Mouse (Mus musculus) liver, adult 2 months (tissue): ENCODE data around the gene Taf13. TPM values are rescaled to one million over a fixed set of nuclear protein-coding genes. Genes with fewer than 3 reads are reported as not detected.

ENCODE experiments used
- DNase-seq: peaks from one replicate; pipeline ENCODE4 v3.0.0-alpha.2; 2011; ENCODE audit warnings: low read depth, low spot score; ENCODE audit errors: extremely low read depth
- H3K27ac ChIP-seq: fragments of 200-500 bp; replicated peaks from 2 replicates; pipeline ENCODE4 v1.5.1; 2012; ENCODE audit warnings: low read depth, mild to moderate bottlenecking, control low read depth, inconsistent platforms, low read length; ENCODE audit not compliant: insufficient read depth
- H3K27me3 ChIP-seq: fragments of 200-500 bp; 2 replicates; pipeline ENCODE4 v1.6.1; 2012; ENCODE audit warnings: mild to moderate bottlenecking, moderate library complexity, low read length, inconsistent platforms; ENCODE audit not compliant: control insufficient read depth, insufficient read depth
- H3K36me3 ChIP-seq: fragments of 200-500 bp; 2 replicates; pipeline ENCODE4 v1.6.1; 2012; ENCODE audit warnings: low read length, inconsistent platforms; ENCODE audit not compliant: control insufficient read depth, insufficient read depth
- H3K4me1 ChIP-seq: fragments of 200-500 bp; 2 replicates; pipeline ENCODE4 v1.6.1; 2011; ENCODE audit warnings: low read length; ENCODE audit not compliant: control insufficient read depth, insufficient read depth
- H3K4me3 ChIP-seq: fragments of 200-500 bp; 2 replicates; pipeline ENCODE4 v1.5.1; 2011; ENCODE audit warnings: low read depth, mild to moderate bottlenecking, control low read depth, low read length, moderate library complexity; ENCODE audit not compliant: insufficient read depth
- H3K79me2 ChIP-seq: fragments of 200-500 bp; 2 replicates; pipeline ENCODE4 v1.6.1; 2012; ENCODE audit warnings: inconsistent platforms, mild to moderate bottlenecking, low read length, moderate library complexity; ENCODE audit not compliant: control insufficient read depth, insufficient read depth
- H3K9ac ChIP-seq: fragments of 200-500 bp; 2 replicates; pipeline ENCODE4 v1.6.1; 2012; ENCODE audit warnings: low read depth, mild to moderate bottlenecking, control low read depth, inconsistent platforms, low read length
- CTCF ChIP-seq: fragments of 200-500 bp; IDR thresholded peaks from 2 replicates; pipeline ENCODE4 v1.5.1; 2011; ENCODE audit warnings: low read depth, low read length, control low read depth
- POLR2A ChIP-seq: fragments of 200-500 bp; IDR thresholded peaks from 2 replicates; pipeline ENCODE4 v1.6.1; 2011; ENCODE audit warnings: low read length, control low read depth; ENCODE audit not compliant: insufficient read depth; ENCODE audit errors: extremely low read depth
- WGBS: fragments of 180-500 bp; shearing (Covaris S2); methylation state at CpG from one replicate; pipeline ENCODE4 v1.1.7; 2018; 5-methylcytosine and 5-hydroxymethylcytosine counted together
- polyA plus RNA-seq: library from polyadenylated mRNA; depleted of rRNA; stranded (reverse); fragments of >200 nt; gene quantifications from 2 replicates; pipeline ENCODE4 v1.2.3, GENCODE M21; 2012
- total RNA-seq: library from RNA; depleted of rRNA; stranded (reverse); fragments of >200 nt; gene quantifications from 2 replicates; pipeline ENCODE4 v1.2.3, GENCODE M21; 2014

Gene Taf13
- total and polyA plus RNA-seq, 2 experiments: 2.5 to 9.9 TPM

DNA sequence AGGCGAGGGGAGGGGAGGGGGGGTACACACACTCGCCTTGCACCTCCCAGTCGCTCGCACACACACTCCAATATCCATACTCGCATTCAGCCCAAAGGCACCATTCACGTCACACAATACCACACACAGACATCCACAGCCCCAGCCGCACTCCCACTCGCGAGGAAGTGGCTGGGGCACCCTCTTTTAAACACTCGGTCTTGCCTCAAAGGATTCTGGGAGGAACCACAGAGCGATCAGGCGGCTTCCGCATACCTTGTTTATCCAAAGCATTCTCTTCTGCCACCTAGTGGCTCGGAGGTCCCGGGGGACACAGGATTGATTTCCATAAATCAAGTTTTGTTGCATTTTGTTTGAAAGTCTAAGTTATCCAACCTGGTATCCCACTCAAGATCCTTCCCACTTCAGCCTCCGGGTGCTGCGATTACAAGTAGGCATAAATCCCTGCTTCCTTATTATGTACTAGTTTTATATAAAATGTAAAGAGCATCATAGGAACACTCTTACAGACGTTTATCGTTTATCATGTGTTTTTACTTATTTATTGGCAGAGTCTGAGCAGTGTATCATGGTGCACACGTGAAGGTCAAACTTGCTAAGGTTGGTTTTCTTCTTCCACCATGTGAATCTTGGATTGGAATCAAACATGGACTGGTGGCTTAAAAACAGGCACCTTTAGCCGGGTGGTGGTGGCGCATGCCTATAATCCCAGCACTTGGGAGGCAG is 16.7 kb upstream of the Taf13 start:
- Histone ChIP-seq H3K4me3 (peak overlapping the region; percentile 77), H3K36me3 (peaks cover 12% of the 10 kb centered on the region; the same call in 1 of the 2 replicates), H3K4me1 (no peaks in the 10 kb centered on the region), H3K79me2 (no peaks in the 10 kb centered on the region), H3K27me3 (no peaks in the 10 kb centered on the region), H3K27ac (peak overlapping the region; percentile 42), H3K9ac (peak overlapping the region; percentile 88)
- 17% methylated on average over 22 of the region's 22 CpGs for WGBS
- TF ChIP-seq CTCF (peak; percentile 81), POLR2A (peak; percentile 100)
- DNase-seq: peak; percentile 91

DNA sequence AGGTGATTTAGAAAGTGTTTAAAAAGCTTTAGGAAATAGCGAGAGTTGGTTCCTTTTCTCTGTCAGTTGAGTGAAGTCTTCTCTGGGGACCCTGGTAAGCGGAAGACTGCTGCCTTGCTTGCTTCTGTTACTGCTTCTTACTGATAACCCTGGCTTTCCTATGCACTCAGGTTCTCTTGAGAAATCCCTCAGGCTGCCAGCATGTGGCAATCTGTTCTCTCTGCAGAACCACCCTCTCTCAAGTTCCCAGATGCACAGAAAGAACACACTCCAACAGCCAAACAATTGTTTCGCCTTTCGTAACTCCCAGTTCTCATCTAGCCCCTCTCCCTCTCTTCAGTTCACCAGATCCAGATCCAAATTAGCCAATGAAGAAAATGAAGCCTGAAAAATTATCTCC is 13.6 kb upstream of the Taf13 start:
- WGBS: 96% methylated on average over 4 of the region's 4 CpGs

DNA sequence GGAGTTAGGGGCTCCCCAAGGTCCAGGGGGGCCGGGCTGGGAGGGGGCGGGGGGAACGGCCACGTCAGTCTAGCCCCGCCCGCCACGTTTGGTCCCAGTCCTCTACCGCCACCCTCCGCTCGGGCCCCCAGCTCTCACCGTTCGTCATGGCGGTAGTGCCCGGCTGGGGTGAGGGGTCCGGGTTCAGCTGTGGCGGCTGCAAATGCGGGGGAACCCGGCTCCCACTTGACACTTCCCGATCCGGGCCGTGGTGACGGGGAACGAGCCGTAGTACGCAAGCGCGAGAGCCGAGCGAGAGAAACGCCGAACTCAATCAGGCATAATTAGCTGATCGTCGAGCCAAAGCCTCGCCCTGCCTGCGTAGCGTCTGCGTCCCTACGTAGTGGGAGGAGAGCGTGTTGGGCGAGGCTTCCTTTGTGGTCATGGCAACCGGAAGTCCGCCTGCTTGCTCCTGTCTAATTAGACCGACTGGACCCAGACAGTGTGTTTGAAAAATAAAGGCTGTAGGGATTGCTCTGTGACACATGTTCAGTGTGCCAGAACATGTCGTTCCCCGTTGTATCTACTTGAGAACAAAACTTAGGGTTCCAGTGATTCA is 9.3 kb upstream of the Taf13 start, which contains the start of gene Tmem167b:
Gene Tmem167b, minus strand, starts transcription at position 334 of the 598 bp plus-strand sequence.
- TF ChIP-seq CTCF (no peak), POLR2A (0 out of 2 replicates have a peak, but pooled peaks have one; percentile 22)
- H3K4me1 ChIP-seq: peaks cover 6% of the 10 kb centered on the region; the same call in 1 of the 2 replicates
- peaks cover 2% of the 10 kb centered on the region; the same call in 1 of the 2 replicates for H3K79me2 ChIP-seq
- H3K36me3 ChIP-seq: peaks cover 15% of the 10 kb centered on the region; the same call in 1 of the 2 replicates
- H3K27ac ChIP-seq: peak within 1 kb of the TSS; percentile 93
- peak within 1 kb of the TSS; percentile 96 for H3K9ac ChIP-seq
- no peaks in the 10 kb centered on the region for H3K27me3 ChIP-seq
- peak within 1 kb of the TSS; percentile 90 for H3K4me3 ChIP-seq
- WGBS: under 1% methylated on average over 45 of the region's 45 CpGs
- peak; percentile 97 for DNase-seq

More for the DNA sequence above, 13.6 kb upstream of the Taf13 start:
- DNase-seq: no peak
- H3K4me3 ChIP-seq: no peak overlapping the region
- H3K9ac ChIP-seq: no peak overlapping the region
- H3K79me2 ChIP-seq: peaks cover 2% of the 10 kb centered on the region; the same call in 1 of the 2 replicates
- TF ChIP-seq POLR2A (no peak), CTCF (no peak)
- peaks cover 15% of the 10 kb centered on the region; the same call in 1 of the 2 replicates for H3K36me3 ChIP-seq
- H3K4me1 ChIP-seq: peaks cover 4% of the 10 kb centered on the region; the same call in 1 of the 2 replicates
- no peak overlapping the region for H3K27ac ChIP-seq
- H3K27me3 ChIP-seq: no peaks in the 10 kb centered on the region

DNA sequence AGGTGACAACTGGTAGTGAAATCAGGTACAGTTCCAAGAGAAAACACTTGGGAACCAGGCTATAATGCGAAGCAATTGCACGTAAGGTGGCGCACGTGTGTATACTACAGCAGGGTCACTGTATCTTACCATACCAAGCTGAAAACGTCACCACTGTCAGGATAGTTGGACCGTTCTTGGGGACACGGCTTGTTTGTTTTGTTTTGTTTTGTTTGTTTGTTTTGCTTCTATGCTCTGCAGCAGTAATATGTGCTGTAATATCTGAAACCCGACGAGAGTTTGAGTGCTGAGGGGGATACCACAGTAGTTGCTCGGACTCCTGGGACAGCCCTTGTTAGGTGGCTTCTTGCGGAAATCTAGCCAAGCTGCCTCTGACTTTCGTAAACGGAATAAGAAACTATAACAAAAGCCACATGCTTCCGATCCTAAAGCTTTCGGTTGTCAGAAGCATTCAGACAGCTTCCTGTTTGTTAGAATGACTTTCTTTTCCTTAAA is 8.7 kb upstream of the Taf13 start:
- H3K27me3 ChIP-seq: no peaks in the 10 kb centered on the region
- H3K9ac ChIP-seq: peak overlapping the region; percentile 66
- H3K79me2 ChIP-seq: peaks cover 2% of the 10 kb centered on the region; the same call in 1 of the 2 replicates
- H3K36me3 ChIP-seq: peaks cover 14% of the 10 kb centered on the region; the same call in 1 of the 2 replicates
- H3K4me3 ChIP-seq: peak overlapping the region; percentile 45
- peaks cover 6% of the 10 kb centered on the region; the same call in 1 of the 2 replicates for H3K4me1 ChIP-seq
- DNase-seq: no peak
- 7% methylated on average over 15 of the region's 15 CpGs for WGBS
- peak overlapping the region; percentile 64 for H3K27ac ChIP-seq
- no peak for TF ChIP-seq POLR2A
- TF ChIP-seq CTCF: no peak

DNA sequence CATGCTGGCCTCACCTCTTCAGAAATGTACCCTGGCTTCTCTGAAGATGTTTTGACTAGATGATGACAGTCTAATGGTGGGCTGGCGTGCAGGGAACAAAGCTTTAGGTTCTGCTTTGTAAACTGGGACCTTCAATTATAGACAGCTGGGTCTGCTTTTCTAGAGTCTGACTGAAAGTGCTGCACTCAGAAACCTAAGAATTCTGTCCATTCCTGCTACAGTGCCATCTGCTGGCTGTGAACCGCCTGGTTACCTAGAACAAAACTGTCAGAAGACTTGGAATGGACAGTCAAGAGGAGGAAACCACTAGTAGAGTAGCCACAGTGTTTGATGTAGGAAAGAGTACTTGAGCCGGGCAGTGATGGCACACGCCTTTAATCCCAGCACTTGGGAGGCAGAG is 8.2 kb upstream of the Taf13 start:
- Histone ChIP-seq H3K4me1 (peaks cover 6% of the 10 kb centered on the region; the same call in 1 of the 2 replicates), H3K79me2 (peaks cover 2% of the 10 kb centered on the region; the same call in 1 of the 2 replicates), H3K36me3 (peaks cover 9% of the 10 kb centered on the region; the same call in 1 of the 2 replicates), H3K9ac (peak overlapping the region; percentile 66), H3K27ac (peak overlapping the region; percentile 64), H3K4me3 (peak overlapping the region; percentile 45), H3K27me3 (no peaks in the 10 kb centered on the region)
- WGBS: 3% methylated on average over 4 of the region's 4 CpGs
- peak; percentile 79 for DNase-seq
- TF ChIP-seq POLR2A: no peak
- TF ChIP-seq CTCF: peak; percentile 68
